19 mouse cellular contexts compared by ENCODE assay signal in the genomic region with DNA sequence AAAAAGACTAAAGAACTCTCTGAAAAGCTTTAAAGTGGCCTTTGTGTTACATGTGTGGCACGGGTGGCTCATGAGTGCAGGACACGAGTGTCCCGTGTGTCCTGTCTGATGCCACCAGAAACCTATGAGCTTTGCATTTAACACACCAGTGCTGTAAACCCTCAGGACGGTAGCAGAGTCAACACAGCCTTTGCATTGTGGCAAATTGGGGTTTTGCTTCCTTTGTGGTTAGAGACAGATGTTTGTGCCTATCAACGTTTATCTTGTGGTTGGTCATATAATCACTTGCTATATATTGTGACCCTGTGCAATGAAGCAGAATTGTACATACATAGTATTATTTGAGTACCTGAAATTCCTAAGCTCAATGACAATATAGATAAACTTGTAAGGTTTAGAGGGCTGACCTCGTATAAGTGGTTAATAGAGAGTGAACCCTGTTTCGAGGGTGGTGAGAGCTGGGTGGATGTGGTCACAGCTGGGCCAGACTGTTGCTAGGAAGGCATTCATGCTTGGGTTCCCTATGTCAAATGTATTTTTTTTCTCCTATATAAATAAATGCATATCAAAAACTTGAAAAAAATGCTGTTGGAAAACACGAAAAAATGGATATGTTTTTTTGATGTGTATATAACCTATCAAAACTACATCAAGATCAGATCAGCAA. TPM values are rescaled to one million over a fixed set of nuclear protein-coding genes. Genes with fewer than 3 reads are reported as not detected.
DNase-seq lines count a peak whose midpoint lies in the region; ATAC-seq and TF ChIP-seq lines count a peak whose summit lies in the region.
"Not testable (repeated sequence)": the region's sequence is repeated elsewhere in the genome, so short reads cannot be mapped to it uniquely, and the experiment has no call there.
"Had no signal": no experiment of that assay in that cellular context is flagged by ENCODE, and none has a peak within 500 bp of the region (broad histone marks: within the 10 kb centered on the region; RNA-seq: fewer than 3 reads in every experiment).

No protein-coding gene starts in this region.

- H3K4me1 ChIP-seq in thymus, adult 2 months (replicated peaks; ENCODE audit: control insufficient read depth, insufficient read depth, low read length), result peaks cover 11% of the 10 kb centered on the region

- H3K27ac ChIP-seq in thymus, adult 2 months (ENCODE audit: control insufficient read depth, insufficient read depth, low read length), result peak overlapping the region; percentile 73; the same call in 1 of the 2 replicates

- DNase-seq in 416B (ENCODE audit: low read depth), result peak; percentile 78
- DNase-seq in CD4-positive, CD25-positive, alpha-beta regulatory T cell, adult 2 months (ENCODE audit: low read depth, low spot score), result peak; percentile 11
- DNase-seq in induced T-regulatory cell, adult 2 months (ENCODE audit: low read depth), result peak; percentile 56
- DNase-seq in thymus, adult 2 months, result not testable (repeated sequence)

- WGBS in thymus, adult 2 months, result 5% methylated on average over 8 of the region's 8 CpGs

- TF ChIP-seq CTCF in thymus, adult 2 months (IDR thresholded peaks at IDR 0.05; ENCODE audit: borderline replicate concordance, control insufficient read depth, extremely low read depth, insufficient read depth, low read length, poor library complexity), result not testable (repeated sequence)

- not testable (repeated sequence) for TF ChIP-seq POLR2A in thymus, adult 2 months (IDR thresholded peaks at IDR 0.05; ENCODE audit: control insufficient read depth, extremely low read depth, insufficient read depth, low read length, poor library complexity)

- H3K27me3 ChIP-seq in thymus, adult 2 months (ENCODE audit: control insufficient read depth, insufficient read depth, low read length), result not testable (repeated sequence)

- not testable (repeated sequence) for H3K4me3 ChIP-seq in thymus, adult 2 months (ENCODE audit: control insufficient read depth, insufficient read depth, low read length)

- H3K36me3 ChIP-seq in thymus, adult 2 months (ENCODE audit: control insufficient read depth, insufficient read depth, low read length), result not testable (repeated sequence)

- peak; percentile 32 for ATAC-seq in activated CD4-positive, CD25-positive, alpha-beta regulatory T cell, adult 4 months
- peak; percentile 92 for ATAC-seq in granulocyte monocyte progenitor cell, adult 5-6 weeks (replicated peaks; ENCODE audit: poor library complexity, severe bottlenecking)
- ATAC-seq in megakaryocyte progenitor cell, adult 5-6 weeks (replicated peaks; ENCODE audit: poor library complexity), result peak; percentile 72

RNA-seq across cellular contexts. Expression of gene Itgad, which starts 4.6 kb away (rescaled TPM):
- polyA plus RNA-seq in activated CD4-positive, CD25-positive, alpha-beta regulatory T cell, adult 4 months (2017; shearing (Covaris generic)), result under 1 TPM in 1 of 2 experiments, not detected in 1; 0.40 TPM
- 0.47 TPM in 1 of 2 replicates, not detected in the other for total RNA-seq in granulocyte monocyte progenitor cell, adult 5-6 weeks (2014; fragmentation: Nextera tagmentation)
- 0.21 TPM in 1 of 2 replicates, not detected in the other for total RNA-seq in granulocyte monocyte progenitor cell, adult 5-6 weeks (2017)
- 0.25 TPM in 1 of 2 replicates, not detected in the other for total RNA-seq in megakaryocyte progenitor cell, adult 5-6 weeks (2015)
- 0.51 TPM in 1 of 2 replicates, not detected in the other for total RNA-seq in megakaryocyte progenitor cell, adult 5-6 weeks (2017)
- polyA plus RNA-seq in thymus, adult 2 months (2012; rRNA removed), result 6.9 and 7.7 TPM in 2 replicates
- total RNA-seq: gastrocnemius, postnatal 25 days; heart, postnatal 25 days had no signal
- polyA plus RNA-seq: C2C12; embryonic facial prominence, embryonic 10.5 days; embryonic facial prominence, embryonic 13.5 days; erythroblast, embryonic 14.5 days; forebrain, embryonic 12.5 days; forebrain, embryonic 15.5 days; heart, embryonic 11.5 days; hindbrain, embryonic 10.5 days; hindbrain, embryonic 13.5 days; hindbrain, embryonic 16.5 days had no signal

RNA-seq across cellular contexts. Expression of gene Itgax, which starts 29.5 kb away (rescaled TPM):
- polyA plus RNA-seq in activated CD4-positive, CD25-positive, alpha-beta regulatory T cell, adult 4 months (2017; shearing (Covaris generic)), result not detected
- total RNA-seq in granulocyte monocyte progenitor cell, adult 5-6 weeks (2014; fragmentation: Nextera tagmentation), result 0.54 and 2.4 TPM in 2 replicates
- total RNA-seq in granulocyte monocyte progenitor cell, adult 5-6 weeks (2017), result 1.9 and 2.4 TPM in 2 replicates
- total RNA-seq in megakaryocyte progenitor cell, adult 5-6 weeks (2015), result 0.32 and 0.76 TPM in 2 replicates
- total RNA-seq in megakaryocyte progenitor cell, adult 5-6 weeks (2017), result 0.67 and 0.68 TPM in 2 replicates
- 9.4 and 14.7 TPM in 2 replicates for polyA plus RNA-seq in thymus, adult 2 months (2012; rRNA removed)
- polyA plus RNA-seq: C2C12; embryonic facial prominence, embryonic 10.5 days; embryonic facial prominence, embryonic 13.5 days; erythroblast, embryonic 14.5 days; forebrain, embryonic 15.5 days; hindbrain, embryonic 10.5 days; hindbrain, embryonic 13.5 days had no signal

RNA-seq across cellular contexts. Expression of gene Cox6a2, which starts 47.4 kb away (rescaled TPM):
- not detected for polyA plus RNA-seq in activated CD4-positive, CD25-positive, alpha-beta regulatory T cell, adult 4 months (2017; shearing (Covaris generic))
- 7.4 TPM in 1 of 2 replicates, not detected in the other for total RNA-seq in granulocyte monocyte progenitor cell, adult 5-6 weeks (2014; fragmentation: Nextera tagmentation)
- total RNA-seq in granulocyte monocyte progenitor cell, adult 5-6 weeks (2017), result 0.34 and 1.1 TPM in 2 replicates
- total RNA-seq in megakaryocyte progenitor cell, adult 5-6 weeks (2015), result 0.76 and 4.8 TPM in 2 replicates
- 0.21 and 1.3 TPM in 2 replicates for total RNA-seq in megakaryocyte progenitor cell, adult 5-6 weeks (2017)
- 28.8 and 414 TPM in 2 replicates for polyA plus RNA-seq in thymus, adult 2 months (2012; rRNA removed)
- polyA plus RNA-seq: embryonic facial prominence, embryonic 10.5 days; erythroblast, embryonic 14.5 days; forebrain, embryonic 15.5 days; hindbrain, embryonic 10.5 days had no signal

Comparison
In these comparisons a context has a peak if more than half of its experiments do, and no peak if none do; other contexts are left out.
1. ATAC-seq: peak in every context shown above with its lines; median percentile 92 in granulocyte monocyte progenitor cell, adult 5-6 weeks; 72 in megakaryocyte progenitor cell, adult 5-6 weeks; 32 in activated CD4-positive, CD25-positive, alpha-beta regulatory T cell, adult 4 months.